Mouse (Mus musculus): Measurements from ENCODE around the gene Dus2. TPM values are rescaled to one million over a fixed set of nuclear protein-coding genes. Genes with fewer than 3 reads are reported as not detected.
A peak's percentile ranks its signal among the peaks of the same experiment; 100 is the strongest.
"Not testable (repeated sequence)": the region's sequence is repeated elsewhere in the genome, so short reads cannot be mapped to it uniquely, and the experiment has no call there.

Dus2 gene
- 10 to 100 TPM; 20.5 to 23.4 (median 21.8) TPM for total RNA-seq (2022)

DNA sequence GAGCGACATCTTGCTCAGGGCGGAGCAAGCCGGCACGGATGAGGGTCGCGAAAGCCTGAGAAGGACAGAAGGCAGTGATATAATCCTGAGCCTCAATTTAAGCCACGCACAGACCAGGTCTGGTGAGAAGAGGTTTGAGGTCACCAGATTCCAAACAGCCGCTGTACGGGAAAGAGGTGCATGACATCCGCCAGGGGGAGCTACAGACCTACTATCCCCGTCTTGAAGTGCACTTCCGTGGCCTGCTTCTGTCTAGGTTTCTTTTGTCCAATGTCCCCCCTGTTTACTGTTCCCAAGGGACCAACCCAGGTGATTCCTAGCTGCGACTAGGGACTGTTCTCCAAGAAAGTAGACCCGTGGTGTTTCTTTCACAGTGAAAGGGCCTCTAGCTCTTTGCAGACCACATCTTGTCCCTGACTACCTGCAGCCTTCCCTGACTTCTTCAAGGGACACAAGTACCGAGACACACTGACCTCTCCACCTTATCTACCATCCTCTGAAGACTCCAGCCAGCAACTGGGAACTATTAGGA lies at the start of gene Dus2:
Gene Dus2, plus strand, starts transcription at position 482 of the 532 bp plus-strand sequence.
- peak; percentile 37 to 65 for DNase-seq (ENCODE audit: low spot score in 2 of 2)

DNA sequence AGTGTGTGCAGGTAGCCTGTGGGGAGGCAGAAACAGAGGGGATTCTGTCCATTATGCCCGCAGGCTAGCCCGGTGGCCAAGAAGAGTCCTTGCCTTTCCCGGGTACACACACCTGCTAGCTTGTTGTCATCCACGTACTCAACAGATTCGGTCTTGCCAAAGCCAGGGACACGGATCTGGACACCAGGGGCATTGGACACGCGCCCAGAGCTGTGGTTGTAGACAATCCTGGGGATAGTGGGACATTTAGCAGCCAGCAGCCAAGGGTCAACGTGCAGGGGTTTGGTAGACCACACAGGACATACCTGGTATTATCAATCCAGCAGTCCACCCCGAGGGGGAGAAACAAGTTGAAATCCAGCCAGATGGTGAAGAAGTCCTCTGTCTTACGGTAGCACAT lies 49.1 kb upstream of the Dus2 start:
- DNase-seq (ENCODE audit: low spot score in 2 of 2) = no peak

DNA sequence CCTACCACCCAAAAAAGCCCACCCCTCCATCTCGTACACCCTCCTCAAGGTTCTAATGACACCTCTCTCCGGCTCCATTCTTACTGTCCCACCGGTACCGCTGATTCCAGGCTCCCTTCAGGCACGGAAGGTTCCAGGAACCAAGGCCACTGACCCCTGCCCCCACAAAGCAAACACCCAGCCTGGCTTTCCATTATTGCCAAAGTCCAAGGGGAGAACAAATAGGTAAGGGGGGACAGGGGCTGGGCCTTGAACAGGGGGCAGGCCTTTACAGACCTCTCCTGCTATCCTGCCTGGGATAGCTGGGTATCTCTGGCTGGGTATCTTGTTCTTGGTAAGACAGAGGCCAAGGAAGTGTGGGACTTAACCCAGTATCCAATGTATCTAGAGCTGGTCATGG lies 48.6 kb upstream of the Dus2 start:
- DNase-seq (ENCODE audit: low spot score in 2 of 2) = no peak

GRCm38 (mm10) chr8:105943321-105943739 lies 47.8 kb upstream of the Dus2 start, which contains the start of gene Lcat:
Gene Lcat (minus strand): TSS chr8:105943382.
- DNase-seq (ENCODE audit: low spot score in 2 of 2) = peak; percentile 61 to 70

DNA sequence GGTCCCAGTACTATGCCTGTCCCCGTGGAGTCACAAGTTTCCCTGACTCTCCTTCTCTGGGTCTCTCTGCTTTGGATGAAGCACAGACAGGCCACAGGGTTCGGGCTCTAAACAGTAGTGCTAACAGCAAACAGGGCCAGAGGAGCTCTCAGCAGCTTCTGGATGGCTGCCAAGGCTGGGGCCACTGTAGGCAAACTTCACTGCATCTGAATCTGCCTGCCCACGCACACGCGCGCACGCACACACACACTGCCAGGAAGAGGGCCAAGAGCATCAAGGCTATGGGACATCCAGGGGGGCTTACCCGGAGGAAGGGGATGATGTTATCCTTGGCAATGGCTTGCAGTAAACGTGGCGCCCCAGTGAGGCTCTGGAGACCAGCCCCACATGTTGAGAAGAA lies 41.8 kb upstream of the Dus2 start:
- peak in 1 of 2 experiments; percentile 67 for DNase-seq (ENCODE audit: low spot score in 2 of 2)

DNA sequence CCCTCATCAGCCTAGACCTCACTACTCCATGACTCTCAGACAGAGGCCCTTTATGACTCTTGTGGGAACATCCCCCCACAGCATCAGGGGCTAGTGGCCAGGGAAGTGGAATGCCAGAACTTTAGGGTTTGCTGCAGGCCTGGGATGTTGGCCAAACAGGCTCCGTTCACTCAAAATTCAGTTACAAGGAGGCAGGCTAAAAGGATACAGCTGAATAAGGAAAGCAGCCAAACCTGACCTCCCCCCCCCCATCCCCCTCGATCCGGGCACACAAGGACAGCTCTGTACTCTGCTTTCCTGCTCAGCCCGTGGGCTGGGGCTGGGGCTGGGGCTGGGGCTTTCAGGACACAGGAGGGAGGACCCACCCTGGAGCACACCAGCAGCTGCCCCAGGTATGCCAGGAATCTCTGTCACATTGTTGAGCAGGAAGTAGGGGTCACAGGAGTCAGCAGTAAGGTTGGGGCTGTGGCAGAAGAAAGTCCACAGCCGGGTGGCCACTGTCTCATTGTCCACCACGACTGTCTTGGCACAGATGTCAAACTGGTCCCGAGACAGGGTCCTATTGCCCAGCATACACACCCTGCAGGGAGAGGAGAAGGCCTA lies 40.0 kb upstream of the Dus2 start:
- peak; percentile 58 to 71 for DNase-seq (ENCODE audit: low spot score in 2 of 2)

- no peak for DNase-seq (ENCODE audit: low spot score in 2 of 2)
These were observed 34.6 kb upstream of the Dus2 start for GRCm38 (mm10) chr8:105956556-105956955.

GRCm38 (mm10) chr8:105957813-105958212 lies 33.3 kb upstream of the Dus2 start:
- no peak for DNase-seq (ENCODE audit: low spot score in 2 of 2)

- no peak for DNase-seq (ENCODE audit: low spot score in 2 of 2)
These were observed 31.8 kb upstream of the Dus2 start for GRCm38 (mm10) chr8:105959350-105959749.

DNA sequence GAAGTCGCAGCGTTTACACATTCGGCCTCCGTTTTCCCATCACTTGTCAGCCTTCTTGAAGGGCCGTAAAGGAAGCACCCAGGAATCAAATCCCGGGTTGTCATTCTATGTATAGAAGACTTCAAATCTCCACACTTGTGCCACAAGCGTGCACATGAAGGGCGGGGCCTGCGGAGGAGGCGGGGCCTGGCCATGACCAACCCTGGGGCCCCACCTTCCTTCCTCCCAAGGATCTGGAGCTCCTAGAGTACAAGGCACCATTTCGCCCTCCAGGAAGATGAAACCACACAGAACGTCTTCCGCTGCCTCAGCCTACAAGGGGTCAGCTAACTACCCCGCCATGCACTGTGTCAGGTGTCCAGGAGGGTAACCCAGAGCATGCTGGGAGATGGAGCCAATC lies 30.0 kb upstream of the Dus2 start:
- DNase-seq (ENCODE audit: low spot score in 2 of 2) = no peak

DNA sequence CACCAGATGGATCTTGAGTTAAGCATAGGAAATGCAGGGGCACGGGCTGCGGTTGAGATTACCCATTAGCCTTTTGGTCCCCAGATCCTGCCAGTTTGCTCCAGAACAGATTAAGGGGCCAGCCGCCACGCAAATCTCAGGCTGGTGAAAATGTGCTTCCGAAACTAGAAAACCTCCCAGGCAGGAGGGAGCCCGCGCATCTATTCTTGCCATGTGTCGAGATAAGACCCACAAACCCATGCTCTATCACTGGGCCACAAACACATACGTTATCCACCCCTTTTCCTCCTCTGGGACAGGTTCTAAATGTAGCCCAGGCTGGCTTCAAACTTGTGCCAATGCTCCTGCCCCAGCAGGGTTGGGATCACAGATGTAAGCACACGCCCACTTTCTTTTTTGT lies 29.6 kb upstream of the Dus2 start:
- no peak for DNase-seq (ENCODE audit: low spot score in 2 of 2)

DNA sequence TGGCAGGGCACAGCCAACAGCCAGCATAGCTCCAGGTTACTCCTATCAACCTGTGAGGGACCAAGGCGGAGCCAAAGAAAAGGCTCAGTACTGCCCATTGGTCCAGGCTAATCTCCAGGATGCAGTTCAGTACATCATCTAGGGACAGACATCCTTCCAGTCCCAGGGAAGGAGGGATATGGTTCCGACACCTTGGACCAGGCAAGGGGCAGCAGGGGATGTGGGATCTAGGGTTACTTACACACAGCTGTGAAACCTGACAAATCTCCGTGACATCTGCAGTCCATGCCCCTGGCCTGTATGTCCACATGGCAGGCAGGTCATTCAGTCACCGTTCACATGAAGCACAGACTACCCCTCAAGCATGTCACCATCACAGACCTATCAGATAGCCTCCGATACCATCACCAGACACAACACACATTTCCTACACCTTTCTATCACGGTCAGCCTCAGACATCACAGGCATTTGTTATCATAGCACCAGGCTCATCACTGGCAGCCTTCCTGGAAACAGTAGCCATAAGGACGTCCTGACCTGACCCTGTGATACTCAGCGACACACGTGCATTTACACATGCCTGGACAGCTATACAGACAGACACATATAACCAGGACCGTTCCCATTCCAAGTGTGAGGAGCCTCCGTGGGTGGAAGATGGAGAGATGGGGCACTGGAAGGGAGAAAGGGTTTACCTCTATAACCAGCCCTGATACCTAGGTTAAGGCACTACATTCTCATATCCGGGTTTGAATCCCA lies 26.5 kb upstream of the Dus2 start:
- DNase-seq (ENCODE audit: low spot score in 2 of 2) = no peak

- no peak for DNase-seq (ENCODE audit: low spot score in 2 of 2)
These were observed 25.8 kb upstream of the Dus2 start for GRCm38 (mm10) chr8:105965266-105965904.

DNA sequence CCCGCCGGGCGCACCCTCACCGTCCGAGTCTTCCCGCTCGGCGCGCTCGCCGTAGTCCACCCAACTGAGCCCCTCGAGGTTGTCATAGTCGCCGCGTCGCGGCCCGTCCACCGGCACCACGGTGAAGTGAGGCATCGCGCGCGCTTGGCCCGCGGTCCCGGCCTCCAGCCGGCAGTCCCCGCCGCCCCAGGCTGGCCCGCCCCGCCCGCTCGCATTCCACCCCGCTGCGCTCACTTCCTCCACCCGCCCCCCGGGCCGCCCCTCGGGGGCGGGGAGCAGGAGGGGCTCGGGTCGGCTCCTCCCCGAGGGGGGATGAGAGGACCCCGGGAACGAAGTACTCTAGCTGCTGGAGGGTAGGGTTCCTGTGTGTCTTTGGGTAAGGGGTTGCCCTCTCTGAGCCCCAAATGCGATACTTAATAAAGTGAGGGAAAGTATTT lies 25.2 kb upstream of the Dus2 start, which contains the start of gene Slc12a4:
Gene Slc12a4, minus strand, starts transcription at position 193 of the 437 bp plus-strand sequence.
- no peak for DNase-seq (ENCODE audit: low spot score in 2 of 2)

DNA sequence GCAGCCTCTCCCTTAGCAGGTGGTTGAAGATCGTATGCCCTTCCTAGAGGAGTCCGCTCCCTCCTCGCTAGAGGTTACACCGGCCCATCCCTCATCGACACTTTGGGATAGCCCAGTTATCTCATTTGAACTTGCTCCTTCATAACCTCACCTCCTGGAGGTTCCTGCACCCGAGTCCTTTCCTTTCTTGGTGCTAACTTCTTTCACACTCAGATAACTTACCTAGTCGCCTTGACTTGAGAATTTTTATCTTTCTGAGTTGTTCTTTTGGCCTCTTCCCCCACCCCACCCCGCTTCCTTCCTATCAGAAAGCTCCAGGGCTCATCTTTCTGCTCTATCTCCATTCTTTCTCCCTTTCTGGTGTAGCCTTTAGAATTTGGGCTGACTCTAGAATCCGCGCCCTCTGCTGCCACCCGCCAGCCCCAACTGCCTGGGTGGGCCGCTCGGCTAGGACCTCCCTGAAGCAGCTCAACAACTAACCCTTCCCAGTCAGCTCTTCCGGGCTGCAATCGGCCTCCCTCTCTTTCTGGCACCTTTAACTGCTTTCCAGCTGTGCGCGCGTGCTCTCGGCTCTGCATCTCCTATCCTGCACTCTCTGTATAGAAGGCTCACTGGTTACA lies 24.3 kb upstream of the Dus2 start:
- no peak for DNase-seq (ENCODE audit: low spot score in 2 of 2)

DNA sequence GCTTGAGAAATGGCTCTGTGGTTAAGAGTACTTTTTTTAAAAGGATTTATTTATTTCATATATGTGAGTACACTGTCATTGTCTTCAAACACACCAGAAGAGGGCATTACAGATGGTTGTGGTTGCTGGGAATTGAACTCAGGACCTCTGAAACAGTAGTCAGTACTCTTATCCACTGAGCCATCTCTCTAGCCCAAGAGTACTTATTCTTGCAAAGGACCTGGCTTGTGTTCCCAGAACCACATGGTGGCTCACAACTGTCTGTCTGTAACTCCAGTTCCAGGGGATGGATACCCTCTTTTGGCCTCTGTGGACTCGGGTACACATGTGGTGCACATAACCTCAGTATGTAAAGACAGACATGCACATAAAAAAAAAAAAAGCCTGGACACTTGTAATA lies 21.8 kb upstream of the Dus2 start:
- no peak for DNase-seq (ENCODE audit: low spot score in 2 of 2)

DNA sequence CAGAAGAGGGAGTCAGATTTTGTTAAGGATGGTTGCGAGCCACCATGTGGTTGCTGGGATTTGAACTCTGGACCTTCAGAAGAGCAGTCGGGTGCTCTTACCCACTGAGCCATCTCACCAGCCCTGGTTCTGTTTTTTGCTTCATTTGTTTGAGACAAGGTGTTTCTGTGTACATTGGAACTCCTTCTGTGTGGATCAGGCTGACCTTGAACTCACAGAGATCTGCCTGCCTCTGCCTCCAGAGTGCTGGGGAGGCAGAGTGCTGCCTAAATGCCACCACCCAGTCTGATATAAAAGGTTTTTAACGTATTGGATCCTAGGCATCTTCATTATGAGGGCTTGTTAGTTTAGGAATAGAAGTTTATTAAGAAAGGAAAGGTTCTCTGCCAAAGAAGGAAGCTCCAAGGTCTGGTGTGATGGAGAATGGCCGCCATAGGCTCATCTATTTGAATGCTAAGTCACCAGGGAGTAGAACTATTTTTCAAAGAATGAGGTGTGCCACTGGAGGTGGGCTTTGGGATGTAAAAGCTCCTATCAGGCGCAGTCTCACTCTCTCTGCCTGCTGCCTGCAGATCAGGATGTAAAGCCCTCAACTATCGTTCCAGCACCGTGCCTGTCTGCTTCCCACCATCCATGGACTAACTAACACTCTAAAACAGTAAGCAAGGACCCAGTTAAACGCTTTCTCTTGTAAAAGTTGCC lies 20.0 kb upstream of the Dus2 start:
- no peak for DNase-seq (ENCODE audit: low spot score in 2 of 2)

DNA sequence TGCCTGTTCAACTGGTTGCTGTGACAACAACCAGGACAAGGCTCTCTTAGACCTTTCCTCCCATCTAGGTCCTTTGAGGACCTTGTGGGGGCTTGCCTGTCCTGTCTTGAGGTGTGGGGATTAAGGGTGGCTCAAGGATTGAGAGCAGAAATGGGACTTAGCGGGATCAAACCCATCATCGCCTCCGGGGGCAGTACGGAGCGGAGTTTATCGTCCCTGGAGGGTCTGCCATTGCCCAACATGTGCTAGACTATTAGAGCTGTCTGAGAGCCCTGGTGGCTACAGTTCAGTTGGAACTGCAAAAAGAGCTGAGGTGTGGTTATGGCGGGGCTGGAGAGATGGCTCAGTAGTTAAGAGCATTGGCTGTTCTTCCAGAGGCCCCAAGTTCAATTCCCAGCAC lies 15.8 kb upstream of the Dus2 start:
- no peak for DNase-seq (ENCODE audit: low spot score in 2 of 2)

DNA sequence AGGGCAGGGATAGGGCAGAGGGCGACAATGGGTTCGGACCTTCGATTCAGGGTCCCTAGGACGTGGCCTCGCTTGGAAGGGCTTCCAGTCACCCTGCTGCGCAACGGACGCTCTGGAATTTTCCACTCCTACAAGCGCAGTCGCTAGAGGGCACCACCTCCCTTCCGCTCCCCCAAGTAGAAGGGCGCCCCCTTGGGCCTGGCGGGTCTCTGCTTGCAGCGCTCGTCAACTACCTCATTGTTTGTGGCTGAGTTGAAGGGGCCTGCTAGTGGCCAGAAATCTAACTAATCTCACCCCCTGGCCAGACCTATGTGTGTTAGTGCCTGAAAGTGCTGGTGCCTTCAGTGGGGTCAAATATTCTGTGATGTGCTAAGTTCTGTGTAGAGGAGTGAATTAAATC lies 11.8 kb upstream of the Dus2 start, which contains the start of gene Dpep3:
Gene Dpep3, minus strand, starts transcription at position 105 of the 400 bp plus-strand sequence.
- no peak for DNase-seq (ENCODE audit: low spot score in 2 of 2)

DNA sequence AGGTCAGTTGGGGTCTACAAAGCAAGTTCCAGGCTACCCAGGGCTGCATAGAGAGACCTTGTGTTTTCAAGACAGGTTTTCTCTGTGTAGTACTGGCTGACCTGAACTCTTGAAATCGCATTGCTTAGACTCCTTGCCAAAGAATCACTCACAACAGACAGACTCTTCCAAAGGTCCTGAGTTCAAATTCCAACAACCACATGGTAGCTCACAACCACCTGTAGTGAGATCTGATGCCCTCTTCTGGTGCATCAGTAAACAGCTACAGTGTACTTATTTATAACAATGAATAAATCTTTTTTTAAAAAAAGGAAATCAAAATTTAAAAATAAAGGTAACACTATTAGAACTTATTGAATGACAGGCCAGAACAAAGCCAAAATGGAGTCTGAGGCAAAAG lies 10.0 kb upstream of the Dus2 start:
- no peak for DNase-seq (ENCODE audit: low spot score in 2 of 2)

- not testable (repeated sequence) for DNase-seq (ENCODE audit: low spot score in 2 of 2)
These were observed 7.7 kb upstream of the Dus2 start for GRCm38 (mm10) chr8:105983406-105983805.

All from layer of hippocampus, adult 8-10 months (tissue).